Mouse (Mus musculus) left cerebral cortex, adult 11 months (tissue): ENCODE results near the gene Rcan2.

Experiments used
- DNase-seq: peaks from one replicate; pipeline ENCODE4 v3.0.0; 2022; ENCODE audit warnings: low spot score

Gene Rcan2

DNA sequence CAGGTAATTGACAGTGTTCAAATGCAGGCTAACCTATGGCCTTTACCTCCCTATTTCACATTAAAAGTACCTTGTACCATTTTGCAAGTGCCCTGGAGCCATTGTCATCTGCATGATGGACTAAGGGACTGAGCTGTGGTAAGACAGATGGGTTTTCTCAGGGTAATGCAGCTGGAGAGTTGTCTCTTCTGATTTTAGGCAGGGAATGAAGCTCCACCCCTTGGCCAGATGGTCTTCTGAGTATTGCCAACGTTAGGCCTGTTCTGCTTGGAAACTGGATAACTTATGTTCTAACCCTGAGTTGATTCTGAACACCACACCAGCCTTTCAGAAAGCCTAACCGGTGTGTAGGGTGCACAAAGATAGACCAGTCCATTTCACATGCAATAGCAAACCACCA lies 222.7 kb downstream of the Rcan2 start:
- DNase-seq, result no peak

GRCm38 (mm10) chr17:44025011-44025410 lies 223.9 kb downstream of the Rcan2 start:
- no peak for DNase-seq

DNA sequence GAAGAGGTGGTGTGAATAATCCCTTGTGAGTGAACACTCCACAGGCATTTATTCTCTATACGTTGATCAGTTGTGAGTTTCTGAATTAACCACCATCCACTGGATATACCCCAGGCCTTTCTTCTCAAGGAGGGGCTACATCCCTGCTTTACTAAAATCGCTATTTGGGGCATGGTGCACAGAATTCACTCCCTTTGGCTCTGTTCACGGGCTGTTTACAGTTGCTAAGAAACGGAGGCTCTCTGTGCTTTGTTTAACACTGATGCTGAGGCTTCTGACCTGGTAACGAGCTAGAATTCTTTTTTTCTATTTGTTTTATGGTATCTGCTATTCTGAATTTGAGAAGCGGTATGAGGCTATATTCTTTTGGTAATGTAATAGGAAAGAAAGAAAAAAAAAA lies 224.8 kb downstream of the Rcan2 start:
- DNase-seq, result no peak

DNA sequence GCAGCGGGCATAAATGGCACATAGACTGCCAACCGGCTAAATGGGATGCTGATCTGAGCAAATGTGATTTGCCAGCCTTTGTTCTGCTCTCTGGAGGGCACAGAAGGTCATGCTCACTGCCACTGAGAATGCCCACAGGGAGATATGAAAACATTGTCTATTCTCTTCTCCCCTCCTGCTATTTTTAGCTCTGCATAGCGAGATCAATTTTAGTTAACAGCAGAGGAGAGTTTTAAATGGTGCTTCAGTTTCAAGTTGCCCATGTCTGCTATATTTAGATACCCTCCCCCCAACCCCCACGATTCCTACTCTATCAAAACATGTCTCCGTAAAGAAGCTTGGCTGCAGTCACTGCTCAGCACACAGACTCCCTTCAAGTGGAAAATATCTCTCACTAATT lies 225.2 kb downstream of the Rcan2 start:
- DNase-seq, result peak; percentile 45

DNA sequence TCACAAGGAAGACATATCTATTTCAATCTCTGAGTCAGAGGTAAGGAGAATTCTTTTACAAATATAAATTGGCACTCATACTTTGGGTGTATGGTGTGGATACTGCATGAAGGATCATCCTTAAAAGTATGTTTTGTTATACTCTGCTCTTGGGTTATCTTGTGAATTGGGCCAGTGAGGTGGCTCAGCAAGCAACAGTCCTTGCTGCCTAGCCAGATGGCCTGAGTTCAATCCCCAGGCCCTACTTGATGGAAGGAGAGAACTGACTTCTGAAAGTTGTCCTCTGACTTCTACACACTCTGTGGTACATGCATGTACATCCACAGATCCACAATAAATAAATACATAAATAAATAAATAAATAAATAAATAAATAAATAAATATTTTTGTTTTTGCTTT lies 225.6 kb downstream of the Rcan2 start:
- no peak for DNase-seq

- no peak for DNase-seq
Observed at GRCm38 (mm10) chr17:44027311-44027710, 226.2 kb downstream of the Rcan2 start.

- DNase-seq, result no peak
Observed at GRCm38 (mm10) chr17:44029616-44030015, 228.5 kb downstream of the Rcan2 start.

DNA sequence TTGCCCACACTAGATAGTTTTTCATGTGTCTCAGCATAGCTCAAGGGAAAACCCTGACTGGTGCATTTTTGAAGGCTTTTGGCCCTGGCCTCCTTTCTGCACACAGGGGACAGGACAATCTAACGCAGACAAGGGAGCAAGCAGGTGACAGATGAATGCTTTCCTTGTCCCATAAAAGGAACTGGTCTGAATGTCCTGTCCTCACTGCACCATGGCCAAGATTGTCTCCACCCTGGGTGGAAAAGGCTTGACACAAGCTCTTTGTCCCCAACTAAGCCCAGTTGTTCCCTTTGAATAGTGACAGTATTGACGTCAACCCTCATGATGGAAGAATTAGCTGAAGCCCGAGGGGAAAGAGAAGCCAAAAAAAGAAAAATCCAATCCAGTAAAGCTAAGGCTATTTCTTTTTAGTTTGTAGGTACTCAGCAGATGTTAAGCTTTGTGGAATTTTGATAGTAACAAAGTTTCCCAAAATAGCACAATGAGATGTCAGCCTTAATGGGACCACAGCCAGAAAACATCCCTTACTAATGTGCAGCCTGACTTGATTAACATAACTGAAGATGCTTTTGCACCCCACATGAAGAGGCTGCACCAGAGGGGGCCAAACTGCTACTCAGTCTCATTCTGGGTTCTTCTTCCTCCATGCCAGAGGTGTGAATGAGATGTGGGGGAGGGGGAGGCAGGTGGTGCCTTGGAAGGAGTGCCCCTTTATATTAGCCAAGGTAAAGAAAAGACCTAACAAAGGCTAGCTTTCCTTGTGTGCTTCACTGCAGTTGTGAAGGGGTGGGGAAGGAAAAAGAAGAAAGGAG lies 229.8 kb downstream of the Rcan2 start:
- peak; percentile 53 for DNase-seq

DNA sequence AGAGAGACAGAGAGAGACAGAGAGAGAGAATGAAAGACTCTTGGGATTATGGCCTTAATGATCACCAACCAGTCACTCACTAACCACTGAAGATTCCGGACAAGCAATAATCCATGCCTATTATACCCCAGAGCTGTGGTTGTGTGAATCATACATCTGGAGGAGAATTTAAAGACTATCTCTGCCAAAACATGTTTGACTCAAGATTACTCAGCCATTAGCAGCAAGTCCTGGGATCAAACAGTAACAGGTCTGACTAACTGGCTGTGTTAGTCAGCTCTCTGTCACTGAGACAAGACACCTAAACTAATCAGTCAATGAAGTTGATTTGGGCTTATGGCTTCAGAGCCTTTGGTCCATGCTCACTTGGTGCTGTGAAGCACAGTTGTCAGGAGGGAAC lies 233.9 kb downstream of the Rcan2 start:
- DNase-seq, result no peak

- peak; percentile 40 for DNase-seq
Observed at GRCm38 (mm10) chr17:44038656-44039055, 237.5 kb downstream of the Rcan2 start.

- no peak for DNase-seq
Observed at GRCm38 (mm10) chr17:44040449-44040848, 239.3 kb downstream of the Rcan2 start.

DNA sequence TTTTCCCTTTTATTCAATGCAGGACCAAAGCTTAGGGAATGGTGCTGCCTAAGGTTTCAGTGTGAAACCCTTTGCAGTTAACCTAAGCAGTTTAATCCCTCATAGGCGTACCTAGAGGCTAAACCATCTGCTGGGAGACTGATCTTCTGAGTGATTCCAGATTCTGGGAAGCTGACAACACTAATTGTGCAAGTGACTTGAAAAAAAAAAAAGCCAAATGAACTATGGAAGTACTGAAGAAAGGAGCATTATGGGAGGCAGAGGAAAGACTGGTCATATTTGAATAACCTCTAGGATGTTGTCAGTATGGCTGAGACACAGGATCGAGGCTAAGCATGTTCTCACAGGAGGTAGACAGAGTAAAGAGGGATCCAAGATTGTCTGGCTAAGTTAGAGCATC lies 241.2 kb downstream of the Rcan2 start:
- no peak for DNase-seq

DNA sequence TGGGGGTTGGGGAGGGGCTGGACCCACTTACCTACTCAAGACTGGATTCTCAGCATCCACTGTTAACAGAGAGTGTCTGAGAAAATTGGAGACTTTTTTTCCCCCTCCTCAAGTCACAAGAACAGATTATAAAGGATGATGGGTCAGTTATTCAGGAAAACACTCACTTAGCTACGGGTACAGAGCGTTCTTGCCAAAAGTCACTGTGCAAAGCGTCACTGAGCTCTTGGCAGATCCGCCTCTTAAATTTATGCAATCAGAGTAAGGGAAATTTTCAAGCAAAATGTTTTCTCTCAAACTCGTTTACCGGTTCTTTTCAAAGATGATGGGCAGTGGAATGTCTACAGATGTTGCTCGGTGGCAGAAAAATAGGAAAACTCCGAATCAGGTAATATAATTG lies 241.7 kb downstream of the Rcan2 start:
- DNase-seq, result no peak

- DNase-seq, result no peak
Observed at GRCm38 (mm10) chr17:44053427-44053826, 252.3 kb downstream of the Rcan2 start.

DNA sequence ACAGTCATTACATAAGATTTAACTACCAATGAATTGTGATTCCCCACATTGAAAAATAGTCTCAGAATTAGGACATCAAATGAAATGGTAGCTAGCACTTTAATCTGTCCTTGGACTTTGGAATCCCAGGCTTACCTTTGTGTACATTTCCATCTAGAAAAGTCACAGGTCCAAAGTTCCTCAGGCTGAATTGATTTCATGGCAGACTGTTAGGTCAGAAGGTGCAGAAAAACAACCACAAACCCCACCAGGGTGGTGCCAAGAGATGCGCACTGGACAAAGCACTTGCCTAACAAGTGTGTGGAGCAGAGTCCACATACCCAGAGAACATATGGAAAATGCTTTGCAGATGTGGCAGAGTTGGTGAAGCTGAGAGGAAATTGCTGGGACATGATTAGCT lies 256.0 kb downstream of the Rcan2 start:
- no peak for DNase-seq

DNA sequence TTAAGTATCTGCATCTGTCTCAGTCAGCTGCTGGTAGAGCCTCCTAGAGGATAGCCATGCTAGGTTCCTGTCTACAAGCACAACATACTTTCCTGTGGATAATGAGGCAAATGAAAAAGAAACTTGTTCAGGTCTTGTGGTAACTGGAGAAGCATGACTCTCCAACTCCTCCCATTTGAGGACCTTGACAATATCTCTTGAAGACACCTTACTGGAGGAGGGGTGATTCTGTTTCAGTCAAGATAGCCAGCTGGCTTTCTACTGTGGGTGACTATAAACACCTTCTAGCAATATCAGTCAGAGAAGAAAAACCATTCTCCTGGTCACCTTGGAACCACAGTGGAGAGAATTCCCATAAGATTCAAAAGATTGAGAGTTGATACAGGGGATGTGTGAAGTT lies 257.0 kb downstream of the Rcan2 start:
- no peak for DNase-seq

DNA sequence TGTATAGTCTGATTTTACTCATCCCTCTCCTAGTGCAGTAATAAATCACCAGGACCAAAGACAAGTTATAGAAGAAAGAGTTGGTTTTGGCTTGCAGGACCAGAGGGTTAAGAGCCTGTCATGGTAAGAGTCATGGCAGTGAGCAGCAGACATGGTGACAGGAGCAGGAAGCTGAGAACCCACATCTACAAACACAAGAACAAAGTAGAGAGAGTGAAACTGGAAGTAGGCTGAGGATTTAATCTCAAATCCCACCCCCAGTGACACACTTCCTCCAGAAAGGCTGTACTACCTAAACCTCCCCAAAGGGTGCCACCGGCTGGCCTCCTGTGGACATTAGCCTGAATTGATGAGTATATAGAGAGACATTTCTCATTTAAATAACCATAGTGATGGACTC lies 259.6 kb downstream of the Rcan2 start:
- DNase-seq, result no peak

GRCm38 (mm10) chr17:44061289-44061890 lies 260.2 kb downstream of the Rcan2 start:
- no peak for DNase-seq

- DNase-seq, result no peak
Observed at GRCm38 (mm10) chr17:44068876-44069275, 267.7 kb downstream of the Rcan2 start.

DNA sequence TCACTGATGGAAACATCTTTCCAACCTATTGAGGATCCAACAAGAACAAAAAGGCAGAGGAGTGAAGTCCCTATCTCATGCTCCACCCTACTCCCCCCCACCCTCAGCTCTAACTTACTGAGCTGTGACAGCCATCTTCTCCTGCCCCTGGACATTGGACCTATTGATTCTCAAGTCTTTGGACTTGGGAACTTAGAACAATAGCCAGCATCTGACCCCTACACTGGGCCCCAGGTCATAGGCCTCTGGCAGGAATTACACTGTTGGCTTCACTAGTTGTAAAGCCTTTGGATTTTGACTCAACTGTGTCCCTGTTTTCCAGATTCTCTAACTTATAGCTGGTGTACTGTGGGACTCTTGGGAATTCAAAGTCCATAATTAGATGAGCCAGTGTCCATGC lies 270.5 kb downstream of the Rcan2 start:
- DNase-seq, result no peak

GRCm38 (mm10) chr17:44075601-44076000 lies 274.4 kb downstream of the Rcan2 start:
- no peak for DNase-seq

DNA sequence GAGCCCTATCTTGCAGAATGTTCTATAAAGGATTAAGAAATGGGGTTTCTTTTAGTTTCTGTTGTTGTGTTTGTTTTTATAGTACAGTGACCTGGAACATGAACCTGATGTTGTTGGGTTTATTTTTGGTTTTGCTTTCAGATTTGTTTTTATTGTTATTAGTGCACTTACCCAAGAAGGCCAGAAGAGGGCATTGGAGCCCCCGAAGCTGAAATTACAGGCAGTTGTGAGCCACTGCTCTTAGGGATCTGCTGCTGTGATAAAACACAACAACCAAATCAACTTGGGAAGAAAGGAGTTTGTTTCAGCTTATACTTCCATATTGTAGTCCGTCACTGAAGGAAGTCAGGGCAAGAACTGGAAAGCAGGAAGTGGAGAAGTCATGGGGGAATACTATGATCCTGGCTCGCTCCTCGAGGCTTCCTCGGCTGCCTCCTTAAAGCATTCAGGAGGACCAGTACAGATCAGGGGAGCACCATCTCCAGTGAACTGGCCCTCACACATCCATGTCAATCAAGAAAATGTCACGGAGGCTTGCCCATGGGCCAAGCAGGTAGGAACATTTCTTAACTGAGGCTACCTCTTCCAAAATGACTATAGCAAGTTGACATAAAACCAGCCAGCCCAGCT lies 275.0 kb downstream of the Rcan2 start:
- no peak for DNase-seq

DNA sequence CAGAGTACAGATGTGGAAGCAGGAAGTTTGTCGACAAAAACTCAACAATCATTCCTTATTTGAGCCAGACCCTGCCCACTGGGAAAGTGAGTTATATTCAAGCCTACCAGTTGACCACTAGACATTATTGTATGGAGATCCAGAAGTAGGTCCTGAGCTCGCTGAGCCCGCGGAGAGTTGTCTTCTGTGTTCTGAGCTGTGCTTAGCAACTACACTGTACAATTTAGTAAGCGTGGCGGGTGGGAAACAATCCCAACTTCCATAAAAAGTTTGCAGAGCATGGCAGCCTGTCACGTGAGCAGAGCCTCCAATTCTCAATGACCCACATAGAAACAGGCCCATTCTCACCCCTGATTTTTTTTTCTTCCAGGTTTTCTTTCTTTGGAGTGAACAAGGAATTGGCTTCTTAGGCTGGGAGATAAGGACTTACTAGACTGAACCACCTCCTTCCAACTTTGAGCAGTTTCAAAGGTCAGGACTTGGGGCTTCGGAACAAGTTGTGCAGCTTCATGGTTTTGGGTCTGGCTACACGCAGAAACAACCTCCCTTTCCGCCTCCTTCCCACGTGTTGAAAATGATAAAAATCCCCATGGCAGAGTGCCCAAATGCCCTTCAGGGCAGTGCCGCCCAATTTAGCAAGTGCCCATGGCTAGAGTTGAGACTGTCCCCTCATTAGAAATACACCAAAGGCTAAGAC lies 276.1 kb downstream of the Rcan2 start:
- DNase-seq, result no peak
